Mouse (Mus musculus) liver, embryonic 12.5 days (tissue): ENCODE results near the gene Dync2li1. TPM values are rescaled to one million over a fixed set of nuclear protein-coding genes. Genes with fewer than 3 reads are reported as not detected.

Source experiments
- ATAC-seq: fragments of 200-750 bp; cut with Nextera tagmentation; 2 replicates; pipeline ENCODE4 v1.8.0; 2017; ENCODE audit warnings: moderate number of reproducible peaks, mild to moderate bottlenecking, moderate library complexity
- H3K27ac ChIP-seq: fragments of 300-500 bp; sonication (generic); 2 replicates; pipeline ENCODE4 v1.5.1; 2016; ENCODE audit warnings: mild to moderate bottlenecking
- H3K27me3 ChIP-seq: fragments of 300-500 bp; sonication (generic); replicated peaks from 2 replicates; pipeline ENCODE4 v1.6.1; 2016; ENCODE audit warnings: mild to moderate bottlenecking, moderate library complexity
- H3K36me3 ChIP-seq: fragments of 300-500 bp; sonication (generic); 2 replicates; pipeline ENCODE4 v1.6.1; 2016; ENCODE audit warnings: mild to moderate bottlenecking, moderate library complexity
- H3K4me1 ChIP-seq: fragments of 300-500 bp; sonication (generic); 2 replicates; pipeline ENCODE4 v1.6.1; 2016
- H3K4me2 ChIP-seq: fragments of 300-500 bp; sonication (generic); 2 replicates; pipeline ENCODE4 v1.6.1; 2016; ENCODE audit warnings: mild to moderate bottlenecking, moderate library complexity
- H3K4me3 ChIP-seq: fragments of 300-500 bp; sonication (generic); 2 replicates; pipeline ENCODE4 v1.5.1; 2016; ENCODE audit warnings: mild to moderate bottlenecking, moderate library complexity
- H3K9ac ChIP-seq: fragments of 300-500 bp; sonication (generic); 2 replicates; pipeline ENCODE4 v1.6.1; 2016; ENCODE audit warnings: mild to moderate bottlenecking, moderate library complexity
- H3K9me3 ChIP-seq: fragments of 300-500 bp; sonication (generic); replicated peaks from 2 replicates; pipeline ENCODE4 v1.6.1; 2016; ENCODE audit warnings: mild to moderate bottlenecking, moderate library complexity
- WGBS: fragments of 180-500 bp; shearing (Covaris S2); methylation state at CpG from one replicate; pipeline ENCODE4 v1.1.7; 2016; ENCODE audit not compliant: insufficient replicate concordance; 5-methylcytosine and 5-hydroxymethylcytosine counted together
- polyA plus RNA-seq: library from polyadenylated mRNA; unstranded; fragments of >200 nt; fragmentation: Nextera tagmentation; extraction: Ambion mirVana; gene quantifications from 2 replicates; pipeline ENCODE4 v1.2.1, GENCODE M21; 2016

Dync2li1 gene
- polyA plus RNA-seq, 1 experiment from 2014 or later: 3.3 TPM

- H3K27ac ChIP-seq: no peak overlapping the region
- no peaks in the 10 kb centered on the region; the same call in 1 of the 2 replicates for H3K4me1 ChIP-seq
- no peak overlapping the region for H3K9ac ChIP-seq
- no peak overlapping the region for H3K4me2 ChIP-seq
- H3K36me3 ChIP-seq: peaks cover 5% of the 10 kb centered on the region
- ATAC-seq: no peak
- H3K4me3 ChIP-seq: no peak overlapping the region
- H3K9me3 ChIP-seq: no peaks in the 10 kb centered on the region
- peaks cover 9% of the 10 kb centered on the region; the same call in 1 of the 2 replicates for H3K27me3 ChIP-seq
- WGBS: 29% methylated on average over 5 of the region's 5 CpGs
These were observed 72.4 kb downstream of the Dync2li1 start for GRCm38 (mm10) chr17:84698727-84699126.

Other genes with a start within 250 kb of the Dync2li1 start
- 6.1 and 7.8 TPM in 2 replicates for gene Thada, start 160.3 kb upstream of the Dync2li1 start, polyA plus RNA-seq
- 0.76 and 0.81 TPM in 2 replicates for gene Plekhh2, start 114.6 kb upstream of the Dync2li1 start, polyA plus RNA-seq
- 0.14 and 0.28 TPM in 2 replicates for gene Abcg8, start 49.8 kb downstream of the Dync2li1 start, polyA plus RNA-seq
- gene Abcg5, start 56.5 kb downstream of the Dync2li1 start, polyA plus RNA-seq: 0.14 and 0.26 TPM in 2 replicates
- gene Lrpprc, start 164.3 kb downstream of the Dync2li1 start, polyA plus RNA-seq: 64.9 and 68.2 TPM in 2 replicates